Mouse (Mus musculus) R1 (cell line): ENCODE measurements at regions not wholly inside any gene's neighbourhood (a gene's known extent, or its start where the extent isn't known, plus 50 kb on each side); places are given as distances from the start of the nearest gene placed in this dataset.

Experiments
- DNase-seq: peaks from one replicate; pipeline ENCODE4 v3.0.0-alpha.2; 2018; ENCODE audit warnings: low read depth, low spot score

DNA sequence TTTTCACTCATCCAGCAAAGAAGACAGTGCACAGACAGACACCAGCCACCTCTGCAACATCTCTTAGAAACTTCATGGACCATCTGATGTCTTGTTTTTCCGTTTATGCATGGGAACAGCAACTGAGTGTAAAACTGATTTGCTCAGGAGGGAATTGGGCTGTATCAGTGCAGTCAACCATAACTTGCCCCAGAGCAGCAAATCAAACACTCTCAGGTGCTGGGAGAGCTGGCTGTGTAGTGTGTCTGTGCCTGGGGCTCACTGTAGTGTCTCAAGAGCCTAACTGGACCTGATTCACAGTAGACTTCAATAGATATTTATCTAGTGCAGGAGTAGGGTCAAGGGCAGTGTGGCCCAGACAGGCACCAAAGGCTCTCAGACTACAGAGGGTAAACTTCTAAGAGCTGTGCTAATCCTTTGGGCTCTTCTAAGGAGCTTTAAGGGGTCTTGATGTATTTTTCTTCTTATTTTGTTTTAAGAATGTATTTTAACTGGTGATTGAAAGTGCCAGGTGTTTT is 50.3 kb upstream of the C1qtnf3 start:
- no peak for DNase-seq
